Mouse (Mus musculus) hindbrain, embryonic 14.5 days (tissue): ENCODE results near the gene Gm49380. TPM values are rescaled to one million over a fixed set of nuclear protein-coding genes. Genes with fewer than 3 reads are reported as not detected.
A peak's percentile ranks its signal among the peaks of the same experiment; 100 is the strongest.

Source experiments
- ATAC-seq: fragments of 200-750 bp; cut with Nextera tagmentation; 2 replicates; pipeline ENCODE4 v1.8.0; 2017; ENCODE audit warnings: moderate number of reproducible peaks, mild to moderate bottlenecking, moderate TSS enrichment, moderate library complexity; ENCODE audit not compliant: low FRiP score
- DNase-seq: peaks from one replicate; pipeline ENCODE4 v3.0.0-alpha.2; 2015; ENCODE audit warnings: low spot score
- H3K27ac ChIP-seq: fragments of 300-500 bp; sonication (generic); 2 replicates; pipeline ENCODE4 v1.5.1; 2014; ENCODE audit warnings: mild to moderate bottlenecking, moderate library complexity
- H3K27me3 ChIP-seq: fragments of 300-500 bp; sonication (generic); 2 replicates; pipeline ENCODE4 v1.6.1; 2014; ENCODE audit warnings: mild to moderate bottlenecking, low read length, mixed read lengths; ENCODE audit not compliant: control insufficient read depth, insufficient read depth
- H3K36me3 ChIP-seq: fragments of 300-500 bp; sonication (generic); replicated peaks from 2 replicates; pipeline ENCODE4 v1.6.1; 2014; ENCODE audit not compliant: control insufficient read depth, insufficient read depth
- H3K4me1 ChIP-seq: fragments of 300-500 bp; sonication (generic); replicated peaks from 2 replicates; pipeline ENCODE4 v1.6.1; 2014; ENCODE audit warnings: antibody characterized with exemption, low read length, mixed read lengths; ENCODE audit not compliant: control insufficient read depth, insufficient read depth
- H3K4me2 ChIP-seq: fragments of 300-500 bp; sonication (generic); replicated peaks from 2 replicates; pipeline ENCODE4 v1.6.1; 2014; ENCODE audit warnings: mild to moderate bottlenecking, moderate library complexity
- H3K4me3 ChIP-seq: fragments of 300-500 bp; sonication (generic); replicated peaks from 2 replicates; pipeline ENCODE4 v1.5.1; 2014; ENCODE audit warnings: mild to moderate bottlenecking, low read length
- H3K9ac ChIP-seq: fragments of 300-500 bp; sonication (generic); 2 replicates; pipeline ENCODE4 v1.6.1; 2014
- H3K9me3 ChIP-seq: fragments of 300-500 bp; sonication (generic); 2 replicates; pipeline ENCODE4 v1.6.1; 2016; ENCODE audit warnings: low read length; ENCODE audit not compliant: control insufficient read depth
- WGBS: fragments of 180-500 bp; shearing (Covaris S2); extraction: QIAGEN DNeasy Blood & Tissue Kit; methylation state at CpG from one replicate; pipeline ENCODE4 v1.1.7; 2014; 5-methylcytosine and 5-hydroxymethylcytosine counted together
- polyA plus RNA-seq: library from polyadenylated mRNA; unstranded; fragments of >200 nt; fragmentation: Nextera tagmentation; extraction: Ambion mirVana; gene quantifications from 2 replicates; pipeline ENCODE4 v1.2.1, GENCODE M21; 2014

The Gm49380 gene
- 0.35 TPM in 1 of 2 replicates, not detected in the other for polyA plus RNA-seq

GRCm38 (mm10) chr9:44113105-44113789, at the start of gene Gm49380, which contains the start of gene Rnf26:
Gene Gm49380, minus strand, starts transcription at chr9:44113500.
Gene Rnf26, minus strand, starts transcription at chr9:44113517.
- under 1% methylated on average over 51 of the region's 51 CpGs for WGBS
- H3K4me2 ChIP-seq, result peak within 1 kb of the TSS; percentile 56

GRCm38 (mm10) chr9:44159886-44160285, 46.6 kb upstream of the Gm49380 start:
- H3K27ac ChIP-seq, result no peak overlapping the region
- peaks cover 85% of the 10 kb centered on the region for H3K36me3 ChIP-seq
- no peaks in the 10 kb centered on the region for H3K4me1 ChIP-seq
- no peak for ATAC-seq
- no peak for DNase-seq
- 83% methylated on average over 3 of the region's 3 CpGs for WGBS
- H3K9me3 ChIP-seq, result no peaks in the 10 kb centered on the region
- H3K27me3 ChIP-seq, result no peaks in the 10 kb centered on the region
- no peak overlapping the region for H3K4me2 ChIP-seq
- H3K4me3 ChIP-seq, result no peak overlapping the region
- no peak overlapping the region for H3K9ac ChIP-seq

More at GRCm38 (mm10) chr9:44113105-44113789, at the start of gene Gm49380, which contains the start of gene Rnf26:
- H3K4me1 ChIP-seq, result peaks cover 10% of the 10 kb centered on the region
- H3K36me3 ChIP-seq, result no peaks in the 10 kb centered on the region
- H3K27ac ChIP-seq, result peak within 1 kb of the TSS; percentile 32; the same call in 1 of the 2 replicates
- DNase-seq (peak; percentile 92), ATAC-seq (peak; percentile 95)
- H3K9me3 ChIP-seq, result no peaks in the 10 kb centered on the region
- no peaks in the 10 kb centered on the region for H3K27me3 ChIP-seq
- H3K4me3 ChIP-seq, result peak within 1 kb of the TSS; percentile 76
- H3K9ac ChIP-seq, result peak within 1 kb of the TSS; percentile 76

GRCm38 (mm10) chr9:44147290-44147689, 34.0 kb upstream of the Gm49380 start:
- Histone ChIP-seq H3K4me1 (no peaks in the 10 kb centered on the region), H3K27me3 (no peaks in the 10 kb centered on the region), H3K4me2 (no peak overlapping the region), H3K36me3 (peaks cover 85% of the 10 kb centered on the region), H3K9me3 (no peaks in the 10 kb centered on the region), H3K9ac (no peak overlapping the region), H3K4me3 (no peak overlapping the region), H3K27ac (no peak overlapping the region)
- ATAC-seq, result no peak
- WGBS, result 69% methylated on average over 3 of the region's 3 CpGs
- DNase-seq, result no peak

GRCm38 (mm10) chr9:44144718-44145060, 31.4 kb upstream of the Gm49380 start:
- Histone ChIP-seq H3K36me3 (peaks cover 67% of the 10 kb centered on the region), H3K27me3 (no peaks in the 10 kb centered on the region), H3K27ac (no peak overlapping the region), H3K4me3 (no peak overlapping the region), H3K9ac (no peak overlapping the region), H3K4me1 (no peaks in the 10 kb centered on the region), H3K4me2 (no peak overlapping the region), H3K9me3 (no peaks in the 10 kb centered on the region)
- DNase-seq (no peak), ATAC-seq (no peak)

- ATAC-seq (no peak), DNase-seq (no peak)
- no peak overlapping the region for H3K27ac ChIP-seq
- H3K4me2 ChIP-seq, result no peak overlapping the region
- H3K27me3 ChIP-seq, result no peaks in the 10 kb centered on the region
- H3K36me3 ChIP-seq, result peaks cover 62% of the 10 kb centered on the region
- H3K4me3 ChIP-seq, result no peak overlapping the region
- H3K4me1 ChIP-seq, result no peaks in the 10 kb centered on the region
- H3K9ac ChIP-seq, result no peak overlapping the region
- WGBS, result 29% methylated on average over 7 of the region's 8 CpGs
- no peaks in the 10 kb centered on the region for H3K9me3 ChIP-seq
Measured at GRCm38 (mm10) chr9:44144023-44144717, 30.9 kb upstream of the Gm49380 start.

- Histone ChIP-seq H3K36me3 (peaks cover 55% of the 10 kb centered on the region), H3K4me1 (no peaks in the 10 kb centered on the region), H3K4me3 (no peak overlapping the region), H3K9me3 (no peaks in the 10 kb centered on the region), H3K4me2 (no peak overlapping the region), H3K27me3 (no peaks in the 10 kb centered on the region), H3K9ac (no peak overlapping the region), H3K27ac (no peak overlapping the region)
- no peak for DNase-seq
- ATAC-seq, result no peak
- WGBS, result 59% methylated on average over 5 of the region's 5 CpGs
Measured at GRCm38 (mm10) chr9:44143421-44143820, 30.1 kb upstream of the Gm49380 start.

GRCm38 (mm10) chr9:44141951-44142350, 28.7 kb upstream of the Gm49380 start:
- Histone ChIP-seq H3K4me3 (no peak overlapping the region), H3K4me2 (no peak overlapping the region), H3K4me1 (no peaks in the 10 kb centered on the region), H3K9ac (no peak overlapping the region), H3K9me3 (no peaks in the 10 kb centered on the region), H3K27me3 (no peaks in the 10 kb centered on the region), H3K27ac (no peak overlapping the region), H3K36me3 (peaks cover 48% of the 10 kb centered on the region)
- ATAC-seq, result no peak
- 62% methylated on average over 5 of the region's 5 CpGs for WGBS
- no peak for DNase-seq

- WGBS, result 76% methylated on average over 4 of the region's 4 CpGs
- ATAC-seq, result no peak
- H3K9me3 ChIP-seq, result no peaks in the 10 kb centered on the region
- H3K27me3 ChIP-seq, result peaks cover 37% of the 10 kb centered on the region
- no peak overlapping the region for H3K4me3 ChIP-seq
- no peak overlapping the region for H3K27ac ChIP-seq
- H3K9ac ChIP-seq, result no peak overlapping the region
- H3K4me2 ChIP-seq, result no peak overlapping the region
- no peak for DNase-seq
- peaks cover 22% of the 10 kb centered on the region for H3K4me1 ChIP-seq
- H3K36me3 ChIP-seq, result peaks cover 14% of the 10 kb centered on the region
Measured at GRCm38 (mm10) chr9:44137846-44138245, 24.5 kb upstream of the Gm49380 start.

GRCm38 (mm10) chr9:44135731-44136411, 22.6 kb upstream of the Gm49380 start:
- peak overlapping the region; percentile 84 for H3K4me2 ChIP-seq
- DNase-seq, result no peak

More at GRCm38 (mm10) chr9:44135731-44136411, 22.6 kb upstream of the Gm49380 start:
- peak; percentile 29; the same call in 1 of the 2 replicates for ATAC-seq
- H3K4me1 ChIP-seq, result peaks cover 22% of the 10 kb centered on the region
- H3K27ac ChIP-seq, result no peak overlapping the region
- no peaks in the 10 kb centered on the region for H3K36me3 ChIP-seq
- H3K9ac ChIP-seq, result 0 out of 2 replicates have a peak overlapping the region, but pooled peaks have one; percentile 51
- H3K9me3 ChIP-seq, result no peaks in the 10 kb centered on the region
- H3K4me3 ChIP-seq, result peak overlapping the region; percentile 42
- 58% methylated on average over 7 of the region's 7 CpGs for WGBS
- peaks cover 55% of the 10 kb centered on the region for H3K27me3 ChIP-seq
